Mouse (Mus musculus) forebrain, postnatal 0 days (tissue): ENCODE measurements around the gene Pip5k1b. TPM values are rescaled to one million over a fixed set of nuclear protein-coding genes. Genes with fewer than 3 reads are reported as not detected.

Experiments used
- ATAC-seq: fragments of 200-750 bp; cut with Nextera tagmentation; 2 replicates; pipeline ENCODE4 v1.8.0; 2017; ENCODE audit warnings: mild to moderate bottlenecking, moderate library complexity
- DNase-seq: peaks from one replicate; pipeline ENCODE4 v3.0.0-alpha.2; 2015
- H3K27ac ChIP-seq: fragments of 300-500 bp; sonication (generic); 2 replicates; pipeline ENCODE4 v1.5.1; 2014; ENCODE audit warnings: low read depth, mild to moderate bottlenecking, antibody characterized with exemption, low read length, moderate library complexity, mixed read lengths
- H3K27me3 ChIP-seq: fragments of 300-500 bp; sonication (generic); 2 replicates; pipeline ENCODE4 v1.6.1; 2014; ENCODE audit warnings: mild to moderate bottlenecking, low read length, mixed read lengths; ENCODE audit not compliant: insufficient read depth
- H3K36me3 ChIP-seq: fragments of 300-500 bp; sonication (generic); 2 replicates; pipeline ENCODE4 v1.6.1; 2014; ENCODE audit warnings: mild to moderate bottlenecking, moderate library complexity; ENCODE audit not compliant: insufficient read depth
- H3K4me1 ChIP-seq: fragments of 300-500 bp; sonication (generic); 2 replicates; pipeline ENCODE4 v1.6.1; 2014; ENCODE audit warnings: antibody characterized with exemption; ENCODE audit not compliant: insufficient read depth
- H3K4me2 ChIP-seq: fragments of 300-500 bp; sonication (generic); 2 replicates; pipeline ENCODE4 v1.6.1; 2014; ENCODE audit warnings: low read depth, mild to moderate bottlenecking, moderate library complexity
- H3K4me3 ChIP-seq: fragments of 300-500 bp; sonication (generic); 2 replicates; pipeline ENCODE4 v1.5.1; 2014; ENCODE audit warnings: low read depth, low read length, mixed read lengths
- H3K9ac ChIP-seq: fragments of 300-500 bp; sonication (generic); 2 replicates; pipeline ENCODE4 v1.6.1; 2014; ENCODE audit warnings: mild to moderate bottlenecking
- H3K9me3 ChIP-seq: fragments of 300-500 bp; sonication (generic); 2 replicates; pipeline ENCODE4 v1.6.1; 2016; ENCODE audit warnings: low read length
- CTCF ChIP-seq: sonication (generic); IDR thresholded peaks from 2 replicates; pipeline ENCODE4 v1.5.1; 2016; ENCODE audit warnings: antibody characterized with exemption, control low read depth, low read depth
- WGBS: fragments of 180-500 bp; shearing (Covaris S2); extraction: QIAGEN DNeasy Blood & Tissue Kit; methylation state at CpG from one replicate; pipeline ENCODE4 v1.1.7; 2014; 5-methylcytosine and 5-hydroxymethylcytosine counted together
- polyA plus RNA-seq: library from polyadenylated mRNA; unstranded; fragments of >200 nt; fragmentation: Nextera tagmentation; extraction: Ambion mirVana; gene quantifications from 2 replicates; pipeline ENCODE4 v1.2.1, GENCODE M21; 2015
- total RNA-seq: library from RNA; depleted of rRNA; stranded (reverse); fragments of >200 nt; gene quantifications from 2 replicates; pipeline ENCODE4 v1.2.3, GENCODE M21; 2014

Pip5k1b gene
- total and polyA plus RNA-seq, 2 experiments from 2014 or later: 1.8 to 2.7 TPM

GRCm38 (mm10) chr19:24271326-24271725, 284.3 kb downstream of the Pip5k1b start:
- DNase-seq: no peak

GRCm38 (mm10) chr19:24268531-24268930, 287.1 kb downstream of the Pip5k1b start:
- Histone ChIP-seq H3K4me1 (no peaks in the 10 kb centered on the region; the same call in 1 of the 2 replicates), H3K4me3 (no peak overlapping the region), H3K9me3 (no peaks in the 10 kb centered on the region), H3K9ac (no peak overlapping the region), H3K27ac (peak overlapping the region; percentile 21; the same call in 1 of the 2 replicates), H3K4me2 (no peak overlapping the region), H3K27me3 (no peaks in the 10 kb centered on the region), H3K36me3 (peaks cover 7% of the 10 kb centered on the region)
- ATAC-seq: peak; percentile 55
- WGBS: 18% methylated on average over 4 of the region's 4 CpGs
- no peak for TF ChIP-seq CTCF
- DNase-seq: no peak

More at GRCm38 (mm10) chr19:24271326-24271725, 284.3 kb downstream of the Pip5k1b start:
- TF ChIP-seq CTCF: no peak
- H3K27ac ChIP-seq: no peak overlapping the region
- H3K4me2 ChIP-seq: peak overlapping the region; percentile 37
- ATAC-seq: peak; percentile 59
- WGBS: 42% methylated on average over 7 of the region's 7 CpGs
- peaks cover 3% of the 10 kb centered on the region; the same call in 1 of the 2 replicates for H3K36me3 ChIP-seq
- H3K4me1 ChIP-seq: no peaks in the 10 kb centered on the region; the same call in 1 of the 2 replicates
- H3K9ac ChIP-seq: no peak overlapping the region; the same call in 1 of the 2 replicates
- H3K9me3 ChIP-seq: no peaks in the 10 kb centered on the region
- 0 out of 2 replicates have a peak overlapping the region, but pooled peaks have one; percentile 5 for H3K4me3 ChIP-seq
- H3K27me3 ChIP-seq: no peaks in the 10 kb centered on the region

GRCm38 (mm10) chr19:24266046-24266830, 289.4 kb downstream of the Pip5k1b start:
- peaks cover 12% of the 10 kb centered on the region for H3K36me3 ChIP-seq
- no peak overlapping the region for H3K4me3 ChIP-seq
- WGBS: 88% methylated on average over 7 of the region's 7 CpGs
- no peaks in the 10 kb centered on the region for H3K27me3 ChIP-seq
- no peak overlapping the region for H3K27ac ChIP-seq
- H3K9ac ChIP-seq: no peak overlapping the region
- peak; percentile 20; the same call in 1 of the 2 replicates for TF ChIP-seq CTCF
- no peaks in the 10 kb centered on the region; the same call in 1 of the 2 replicates for H3K4me1 ChIP-seq
- ATAC-seq (no peak), DNase-seq (no peak)
- H3K9me3 ChIP-seq: no peaks in the 10 kb centered on the region
- H3K4me2 ChIP-seq: no peak overlapping the region

- H3K27ac ChIP-seq: no peak overlapping the region
- H3K4me2 ChIP-seq: no peak overlapping the region
- WGBS: 41% methylated on average over 7 of the region's 7 CpGs
- no peak overlapping the region for H3K9ac ChIP-seq
- peaks cover 12% of the 10 kb centered on the region for H3K36me3 ChIP-seq
- no peak overlapping the region for H3K4me3 ChIP-seq
- DNase-seq: peak; percentile 83
- no peaks in the 10 kb centered on the region for H3K27me3 ChIP-seq
- peak; percentile 82 for ATAC-seq
- TF ChIP-seq CTCF: peak; percentile 82
- no peaks in the 10 kb centered on the region for H3K4me1 ChIP-seq
- H3K9me3 ChIP-seq: no peaks in the 10 kb centered on the region
These were observed 290.7 kb downstream of the Pip5k1b start for GRCm38 (mm10) chr19:24264991-24265390.

- Histone ChIP-seq H3K27me3 (no peaks in the 10 kb centered on the region), H3K4me3 (no peak overlapping the region), H3K9me3 (no peaks in the 10 kb centered on the region), H3K9ac (no peak overlapping the region), H3K36me3 (peaks cover 12% of the 10 kb centered on the region), H3K4me2 (no peak overlapping the region), H3K4me1 (no peaks in the 10 kb centered on the region), H3K27ac (no peak overlapping the region)
- no peak for ATAC-seq
- no peak for TF ChIP-seq CTCF
- 95% methylated on average over 14 of the region's 14 CpGs for WGBS
- DNase-seq: no peak
These were observed 292.9 kb downstream of the Pip5k1b start for GRCm38 (mm10) chr19:24262736-24263135.

GRCm38 (mm10) chr19:24259390-24260351, 296.0 kb downstream of the Pip5k1b start:
- 63% methylated on average over 12 of the region's 12 CpGs for WGBS
- H3K9me3 ChIP-seq: no peaks in the 10 kb centered on the region
- no peak overlapping the region for H3K4me3 ChIP-seq
- H3K36me3 ChIP-seq: peaks cover 5% of the 10 kb centered on the region
- ATAC-seq (peak; percentile 61), DNase-seq (no peak)
- no peak overlapping the region for H3K4me2 ChIP-seq
- no peaks in the 10 kb centered on the region for H3K4me1 ChIP-seq
- TF ChIP-seq CTCF: no peak
- H3K9ac ChIP-seq: no peak overlapping the region
- no peaks in the 10 kb centered on the region for H3K27me3 ChIP-seq
- H3K27ac ChIP-seq: 0 out of 2 replicates have a peak overlapping the region, but pooled peaks have one; percentile 4
